Mouse (Mus musculus): Measurements from ENCODE around the gene Arid1b.

GRCm38 (mm10) chr17:5132296-5132986 is 138.3 kb downstream of the Arid1b start:
- TF ChIP-seq CTCF (IDR thresholded peaks at IDR 0.05; ENCODE audit: low read depth, low read length) (no peak), POLR2A (IDR thresholded peaks at IDR 0.05; ENCODE audit: extremely low read depth, insufficient read depth, low read length) (no peak)
